Mouse (Mus musculus): ENCODE measurements at regions not wholly inside any gene's neighbourhood (a gene's known extent, or its start where the extent isn't known, plus 50 kb on each side); places are given as distances from the start of the nearest gene placed in this dataset.
"Not testable (repeated sequence)": the region's sequence is repeated elsewhere in the genome, so short reads cannot be mapped to it uniquely, and the experiment has no call there.

DNA sequence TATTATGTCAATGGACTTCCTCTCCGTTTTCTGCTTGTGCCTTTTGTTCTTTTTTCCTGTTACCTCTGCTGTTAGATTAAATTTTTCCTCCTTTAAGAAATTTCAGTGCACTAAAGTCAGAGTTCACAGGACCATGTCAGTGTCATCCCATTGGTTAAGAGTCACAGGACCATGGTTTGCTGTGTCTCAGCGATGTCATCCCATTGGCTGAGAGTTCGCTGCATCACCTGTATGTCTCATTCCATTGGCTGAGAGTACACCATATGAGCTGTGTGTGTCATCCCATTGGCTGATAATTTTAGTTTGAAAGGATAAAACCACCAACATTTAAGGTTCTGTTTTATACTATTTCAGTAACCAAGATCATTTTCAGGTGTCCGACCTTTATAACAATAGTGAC is 50.7 kb upstream of the Jade1 start:
- DNase-seq (ENCODE audit: low spot score) = no peak

DNA sequence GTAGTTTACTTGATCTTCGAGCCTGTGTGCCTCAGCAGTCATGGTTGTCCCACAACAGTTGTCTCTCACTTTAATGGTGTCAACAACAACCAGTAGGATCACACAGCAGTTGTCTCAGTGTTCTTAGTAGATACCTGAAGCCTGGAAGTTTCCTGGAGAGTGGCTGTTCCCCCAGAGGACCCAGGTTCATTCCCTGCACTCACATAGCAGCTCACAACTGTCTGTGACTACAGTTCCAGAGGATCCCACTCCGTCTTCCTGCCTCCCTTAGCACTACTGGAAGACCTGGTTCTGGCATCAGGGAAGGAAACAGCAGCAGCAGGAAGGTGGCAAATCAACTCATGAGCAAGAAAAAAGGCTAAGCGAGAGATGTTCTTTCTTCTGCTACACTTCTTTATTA is 53.4 kb upstream of the Jade1 start:
- no peak for DNase-seq (ENCODE audit: low spot score)

GRCm38 (mm10) chr3:41501639-41502038 is 53.9 kb upstream of the Jade1 start:
- not testable (repeated sequence) for DNase-seq (ENCODE audit: low spot score)

- no peak for DNase-seq (ENCODE audit: low spot score)
Observed at GRCm38 (mm10) chr3:41501124-41501523, 54.4 kb upstream of the Jade1 start.

GRCm38 (mm10) chr3:41499680-41500079 is 55.9 kb upstream of the Jade1 start:
- peak; percentile 31 for DNase-seq (ENCODE audit: low spot score)

DNA sequence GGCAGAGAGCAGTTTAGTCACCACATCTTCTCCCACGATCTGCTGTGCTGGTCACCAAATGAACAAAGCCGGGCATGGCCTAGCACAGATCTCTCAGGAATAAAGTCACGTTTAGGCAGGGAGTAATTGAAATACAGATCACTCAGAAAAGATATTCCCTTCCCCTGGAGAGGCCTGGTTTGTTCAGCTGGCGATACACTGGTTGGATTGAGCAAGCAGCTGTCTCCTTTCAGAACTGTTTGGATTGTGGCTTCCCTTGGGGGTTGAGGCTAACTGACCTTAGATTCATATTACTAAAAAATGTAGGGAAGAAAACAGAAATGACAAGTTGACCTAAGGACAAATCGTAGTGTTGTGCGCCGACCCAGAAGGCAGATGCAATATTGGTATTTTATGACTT is 56.7 kb upstream of the Jade1 start:
- DNase-seq (ENCODE audit: low spot score) = peak; percentile 92

GRCm38 (mm10) chr3:41497771-41498170 is 57.8 kb upstream of the Jade1 start:
- no peak for DNase-seq (ENCODE audit: low spot score)

- no peak for DNase-seq (ENCODE audit: low spot score)
Observed at GRCm38 (mm10) chr3:41496931-41497710, 58.4 kb upstream of the Jade1 start.

DNA sequence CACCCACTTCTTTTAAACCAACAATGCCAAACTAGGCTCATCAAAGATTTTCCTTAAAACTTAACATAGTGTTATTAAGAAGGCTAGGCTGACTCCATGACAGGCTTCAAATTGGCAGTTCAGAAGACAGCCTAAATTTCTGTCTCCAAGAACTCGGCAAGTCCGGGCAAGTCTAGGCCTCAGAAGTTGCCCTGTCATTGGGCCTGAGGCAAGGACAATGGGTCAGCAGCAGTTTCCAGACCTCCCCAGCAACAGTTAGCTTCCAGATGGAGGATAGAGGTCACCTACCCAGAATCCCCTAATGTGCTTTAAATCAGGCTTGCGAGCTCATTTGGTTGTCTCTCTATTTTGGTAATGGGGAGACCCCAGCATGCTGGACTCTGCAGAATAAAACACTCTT is 59.6 kb upstream of the Jade1 start:
- DNase-seq (ENCODE audit: low spot score) = no peak

- no peak for DNase-seq (ENCODE audit: low spot score)
Observed at GRCm38 (mm10) chr3:41495097-41495496, 60.4 kb upstream of the Jade1 start.

DNA sequence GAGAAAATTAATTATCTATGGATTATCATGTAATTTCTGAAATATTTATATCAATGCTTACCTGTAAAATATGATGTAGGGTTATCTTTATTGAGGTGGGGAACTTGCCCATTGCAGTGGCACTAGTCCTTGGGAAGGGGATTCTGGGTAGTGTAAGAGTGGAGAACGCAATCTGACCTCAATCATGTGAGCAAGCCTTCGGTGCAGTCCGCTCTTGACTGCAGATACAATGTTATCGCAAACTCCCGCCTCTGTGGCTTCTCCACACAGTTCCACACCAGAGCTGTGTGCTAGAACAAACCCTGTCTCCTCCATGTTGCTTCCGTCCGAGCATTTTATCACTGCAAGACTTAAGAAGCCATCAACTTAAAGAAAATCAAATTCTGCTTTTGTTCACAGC is 62.1 kb upstream of the Jade1 start:
- no peak for DNase-seq (ENCODE audit: low spot score)

DNA sequence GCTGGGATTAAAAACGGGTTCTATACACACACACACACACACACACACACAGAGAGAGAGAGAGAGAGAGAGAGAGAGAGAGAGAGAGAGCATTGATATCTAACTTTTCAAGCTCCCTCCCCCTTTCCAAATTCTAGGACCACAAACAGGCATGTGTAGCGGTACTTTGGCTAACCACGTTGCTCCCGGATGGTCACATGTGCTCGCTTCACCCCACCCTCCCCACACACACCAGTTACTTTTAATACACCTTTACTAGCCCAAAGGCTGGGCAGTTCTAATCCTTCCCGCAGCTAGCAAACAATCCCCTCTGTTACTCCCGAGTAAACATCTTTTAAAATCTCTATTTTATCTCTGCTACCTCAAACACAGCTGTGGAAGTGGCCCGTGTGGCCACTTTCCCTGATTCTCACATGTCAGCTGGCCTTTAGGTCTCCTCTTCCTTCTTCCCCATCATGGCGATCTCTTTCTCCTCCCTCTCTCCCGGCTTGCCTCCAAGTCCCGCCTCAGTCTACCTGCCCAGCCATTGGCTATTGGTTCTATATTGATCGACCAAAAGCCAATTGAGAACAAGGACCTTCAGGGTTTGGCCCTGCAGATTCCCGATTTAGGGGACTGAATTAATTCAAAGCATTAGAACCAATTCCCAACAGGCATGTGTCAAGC is 62.7 kb upstream of the Jade1 start:
- DNase-seq (ENCODE audit: low spot score) = no peak

DNA sequence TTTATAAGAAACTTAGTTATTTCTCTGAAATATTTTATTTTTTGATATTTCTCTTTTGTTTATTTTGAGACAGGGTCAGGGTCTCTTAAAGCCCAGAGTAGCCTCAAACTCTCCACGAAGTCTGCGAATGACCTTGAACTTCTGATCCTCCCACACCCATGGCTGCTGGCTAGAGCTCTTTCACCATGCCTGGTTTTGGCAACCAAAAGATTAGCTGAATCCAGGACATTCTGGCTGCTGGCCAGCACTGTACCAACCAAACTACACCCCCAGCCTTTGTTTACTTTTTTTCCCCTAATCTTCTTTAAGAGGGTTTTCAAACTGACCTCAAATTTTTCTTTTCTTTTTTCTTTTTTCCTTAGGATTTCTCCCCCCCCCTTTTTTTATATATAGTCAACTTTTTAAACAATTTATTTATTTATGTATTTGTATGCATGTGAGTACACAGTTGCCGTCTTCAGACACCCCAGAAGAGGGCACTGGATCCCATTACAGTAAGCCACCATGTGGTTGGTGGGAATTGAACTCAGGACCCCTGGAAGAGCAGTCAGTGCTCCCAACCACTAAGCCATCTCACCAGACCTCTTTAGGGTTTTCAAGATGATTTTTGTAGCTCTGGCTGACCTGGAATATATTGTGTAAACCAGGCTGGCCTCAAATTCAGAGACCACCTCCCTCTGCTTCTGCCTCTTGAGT is 63.4 kb upstream of the Jade1 start:
- DNase-seq (ENCODE audit: low spot score) = peak; percentile 70

- peak; percentile 58 for DNase-seq (ENCODE audit: low spot score)
Observed at GRCm38 (mm10) chr3:41491185-41491584, 64.3 kb upstream of the Jade1 start.

- no peak for DNase-seq (ENCODE audit: low spot score)
Observed at GRCm38 (mm10) chr3:41489998-41490397, 65.5 kb upstream of the Jade1 start.

DNA sequence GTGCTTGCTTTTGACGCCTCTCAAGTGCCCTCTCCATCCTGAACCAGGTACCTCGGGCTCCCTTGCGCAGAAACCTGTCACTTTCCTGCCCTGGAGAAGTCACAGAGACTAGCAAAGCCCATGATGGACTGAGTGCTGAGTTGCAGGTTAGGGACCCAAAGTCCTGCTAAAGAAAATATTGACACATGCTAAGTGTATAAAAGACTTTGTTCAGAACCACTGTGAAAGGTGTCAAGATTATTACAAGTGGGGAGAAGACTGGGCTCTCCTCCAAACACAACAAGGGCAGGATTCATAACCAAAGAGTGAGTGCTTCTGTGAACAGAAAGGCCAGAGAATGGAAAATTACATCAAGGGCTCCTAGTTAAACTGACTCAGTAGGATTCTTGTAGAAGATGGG is 66.0 kb upstream of the Jade1 start:
- DNase-seq (ENCODE audit: low spot score) = peak; percentile 43

- DNase-seq (ENCODE audit: low spot score) = no peak
Observed at GRCm38 (mm10) chr3:41488229-41488774, 67.2 kb upstream of the Jade1 start.

DNA sequence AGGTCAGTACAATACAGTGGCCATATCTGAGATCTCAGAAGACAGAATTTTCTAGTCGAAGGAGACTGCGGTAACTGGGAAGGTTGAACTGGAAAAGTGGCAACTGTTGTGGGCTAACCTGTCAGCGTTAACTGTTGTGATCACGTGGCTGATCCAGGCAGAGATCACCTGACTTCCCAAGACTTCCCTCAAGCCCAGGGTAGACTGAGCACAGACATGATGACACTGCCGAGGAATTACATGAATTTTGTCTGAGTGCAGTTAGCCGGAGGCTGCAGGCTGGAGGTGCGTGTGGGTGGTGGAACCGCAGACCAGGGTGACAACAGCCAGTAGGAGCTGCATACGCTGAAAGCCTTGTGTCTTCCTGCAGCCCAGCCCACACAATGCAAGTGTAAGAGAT is 70.6 kb upstream of the Jade1 start:
- no peak for DNase-seq (ENCODE audit: low spot score)

- no peak for DNase-seq (ENCODE audit: low spot score)
Observed at GRCm38 (mm10) chr3:41483582-41483981, 71.9 kb upstream of the Jade1 start.

GRCm38 (mm10) chr3:41482881-41483494 is 72.5 kb upstream of the Jade1 start:
- no peak for DNase-seq (ENCODE audit: low spot score)

DNA sequence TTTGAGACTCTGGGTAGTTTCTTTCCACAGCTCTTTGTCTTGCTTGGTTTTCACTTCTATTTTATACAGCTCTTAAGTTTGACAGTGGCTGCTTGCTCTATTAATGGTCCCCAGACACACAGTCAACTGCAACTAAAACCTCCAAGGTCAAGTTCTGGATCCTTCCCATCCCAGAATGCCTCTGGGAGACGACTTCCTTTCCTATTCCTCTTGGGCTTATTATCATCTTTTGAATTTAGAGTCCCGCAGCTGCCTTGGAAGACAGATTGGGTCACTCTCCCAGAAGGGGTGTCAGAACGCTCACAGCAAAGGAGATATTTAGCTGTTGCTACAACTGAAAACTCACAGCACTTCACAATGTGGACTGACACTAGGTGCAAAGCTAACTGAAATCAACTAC is 75.3 kb upstream of the Jade1 start:
- no peak for DNase-seq (ENCODE audit: low spot score)

DNA sequence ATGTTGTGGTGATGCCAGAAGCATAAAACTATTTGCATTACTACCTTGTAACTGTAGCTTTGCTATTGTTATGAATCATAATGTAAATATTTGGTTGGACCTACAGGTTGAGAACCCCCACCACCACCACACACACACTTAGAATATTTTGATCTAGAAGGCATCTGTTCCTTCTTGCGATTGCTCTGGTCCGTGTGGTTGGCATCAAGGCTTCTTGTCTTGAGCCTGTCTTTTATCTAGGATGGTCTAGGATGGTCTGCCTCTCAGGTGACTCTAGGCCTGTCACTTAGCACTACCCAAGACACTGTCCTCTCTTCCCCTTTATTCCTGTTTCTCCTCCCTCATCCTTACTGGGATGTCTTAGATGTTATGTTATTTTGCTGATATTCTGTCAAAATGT is 76.6 kb upstream of the Jade1 start:
- no peak for DNase-seq (ENCODE audit: low spot score)

Data from adipocyte (in vitro differentiated cells).